Mouse (Mus musculus) retina, embryonic 14.5 days (tissue): Measurements from ENCODE around the gene Pcsk6.
"Not testable (repeated sequence)": the region's sequence is repeated elsewhere in the genome, so short reads cannot be mapped to it uniquely, and the experiment has no call there.

Experiments used
- DNase-seq: peaks from one replicate; pipeline ENCODE4 v3.0.0-alpha.2; 2015; ENCODE audit warnings: low spot score

The Pcsk6 gene

DNA sequence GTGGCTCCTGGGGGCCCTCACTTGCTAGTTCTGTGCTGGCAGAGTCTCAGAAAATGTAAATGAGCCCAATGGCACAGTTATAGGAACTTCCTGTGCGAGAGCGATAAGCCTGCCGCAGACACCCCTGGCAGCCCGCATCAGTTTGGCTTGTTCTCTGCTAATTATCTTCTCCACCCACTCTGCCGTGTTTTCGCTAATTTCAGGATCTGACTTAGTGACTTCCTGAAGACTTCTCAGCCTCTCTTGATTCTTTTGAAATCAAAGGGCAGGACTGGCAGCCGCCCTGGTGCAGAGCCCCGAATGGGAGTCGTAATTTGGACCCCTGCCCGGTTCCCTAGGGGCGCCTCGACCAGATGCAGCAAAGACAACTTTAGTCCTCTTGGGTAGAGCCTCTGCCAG lies 19.8 kb downstream of the Pcsk6 start:
- no peak for DNase-seq

DNA sequence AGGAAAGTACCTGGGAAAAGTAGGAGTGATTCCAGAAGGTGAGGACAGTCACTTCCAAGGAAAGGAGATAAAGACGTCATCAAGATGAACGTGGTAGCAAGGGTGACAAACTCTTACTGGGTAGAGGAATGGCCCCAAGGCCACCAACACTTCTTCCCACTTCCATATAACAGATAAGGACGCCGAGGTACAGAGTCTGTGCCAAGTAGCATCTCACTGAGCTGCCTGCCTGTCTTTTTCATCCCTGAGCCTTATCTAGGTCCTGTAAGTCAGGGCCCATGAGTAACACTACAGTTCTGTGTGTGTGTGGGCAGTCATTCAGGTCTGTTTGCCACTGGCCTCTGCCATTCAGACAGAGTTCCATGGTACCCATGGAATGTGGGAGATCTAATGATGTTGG lies 23.4 kb downstream of the Pcsk6 start:
- no peak for DNase-seq

GRCm38 (mm10) chr7:65885819-65886218 lies 24.3 kb downstream of the Pcsk6 start:
- DNase-seq = no peak

GRCm38 (mm10) chr7:65891831-65892230 lies 30.3 kb downstream of the Pcsk6 start:
- no peak for DNase-seq

DNA sequence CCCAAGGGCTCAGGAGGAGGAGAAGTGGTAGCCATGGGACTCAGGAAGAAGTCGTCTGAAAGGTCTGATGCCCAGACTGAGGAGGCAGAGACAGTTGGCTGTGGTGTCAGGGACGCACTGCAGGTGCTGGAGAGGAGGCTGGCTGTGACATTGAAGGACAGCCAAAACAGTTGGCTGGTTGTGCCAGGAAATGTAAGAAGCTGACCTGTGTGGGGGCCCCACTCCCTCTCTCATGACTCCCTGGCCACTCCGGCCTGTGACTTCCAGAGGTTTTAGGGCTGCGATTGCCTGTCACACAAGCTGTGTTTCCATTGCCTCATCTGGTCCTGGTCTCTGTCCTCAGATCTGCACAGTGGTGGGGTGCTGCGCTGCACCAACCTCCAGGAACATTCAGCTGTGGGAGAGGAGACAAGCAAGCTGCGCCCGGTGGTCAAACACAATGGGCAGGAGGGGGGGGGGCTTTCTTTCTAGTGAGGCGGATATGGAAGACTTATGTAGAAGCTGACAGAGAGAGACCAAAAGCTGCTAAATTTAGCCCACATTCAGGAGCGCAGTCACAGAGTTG lies 30.8 kb downstream of the Pcsk6 start:
- no peak for DNase-seq

DNA sequence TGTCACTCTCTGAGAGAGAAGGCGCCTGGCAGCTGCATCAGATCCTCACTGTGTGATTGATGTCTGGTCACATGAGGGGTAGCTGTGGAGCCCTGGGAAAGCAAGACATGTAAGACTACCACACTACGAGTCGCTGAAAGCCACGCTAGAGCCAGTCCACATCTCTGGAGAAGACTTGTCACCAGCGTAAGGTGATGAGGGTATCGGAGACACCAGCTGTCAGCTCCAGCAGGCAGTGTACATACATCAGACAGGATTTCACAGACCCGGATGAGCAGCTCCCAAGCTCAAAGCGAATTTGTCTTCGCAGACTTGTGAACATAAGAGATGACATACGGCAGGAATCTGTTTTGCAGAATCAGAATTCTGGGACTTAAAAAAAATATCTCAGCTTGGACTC lies 32.0 kb downstream of the Pcsk6 start:
- no peak for DNase-seq

DNA sequence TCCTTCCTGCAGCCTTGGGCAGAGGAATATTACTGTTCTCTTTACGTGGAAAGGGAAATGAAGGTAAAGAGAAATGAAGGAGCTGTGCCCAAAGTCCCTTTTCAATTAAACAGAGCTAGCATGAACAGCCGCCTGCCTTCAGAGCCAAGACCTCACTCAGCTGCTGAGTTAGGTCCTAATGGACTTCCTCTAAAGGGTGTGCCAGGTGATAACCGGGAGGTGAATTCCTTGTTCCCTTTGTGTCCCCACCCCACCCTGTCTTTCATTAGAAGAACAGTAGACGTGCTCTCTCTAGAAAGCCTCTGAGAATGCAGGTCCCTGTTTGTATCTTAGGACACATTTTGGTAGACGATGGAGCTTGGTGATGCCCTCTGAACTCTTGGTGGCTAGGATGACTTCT lies 33.7 kb downstream of the Pcsk6 start:
- DNase-seq = no peak

DNA sequence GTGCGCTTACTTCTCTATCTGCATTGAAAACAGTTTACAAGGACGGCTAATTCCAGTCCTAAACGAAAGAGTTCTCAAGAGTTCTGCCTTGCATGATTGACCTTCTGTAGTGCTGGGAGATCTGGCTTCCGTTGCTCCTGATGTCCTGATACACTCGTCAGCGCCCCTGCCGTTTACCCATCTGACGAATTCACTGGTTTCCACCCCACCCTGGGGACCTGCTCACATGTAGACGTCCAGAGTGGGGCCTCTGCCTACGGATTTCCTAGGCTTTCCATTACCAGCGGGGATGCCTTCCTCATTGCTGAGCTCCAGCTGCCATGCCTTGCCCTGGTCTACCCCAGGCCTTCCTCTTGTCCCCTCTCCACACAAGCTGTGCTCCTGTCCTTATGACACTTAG lies 39.7 kb downstream of the Pcsk6 start:
- DNase-seq = no peak

DNA sequence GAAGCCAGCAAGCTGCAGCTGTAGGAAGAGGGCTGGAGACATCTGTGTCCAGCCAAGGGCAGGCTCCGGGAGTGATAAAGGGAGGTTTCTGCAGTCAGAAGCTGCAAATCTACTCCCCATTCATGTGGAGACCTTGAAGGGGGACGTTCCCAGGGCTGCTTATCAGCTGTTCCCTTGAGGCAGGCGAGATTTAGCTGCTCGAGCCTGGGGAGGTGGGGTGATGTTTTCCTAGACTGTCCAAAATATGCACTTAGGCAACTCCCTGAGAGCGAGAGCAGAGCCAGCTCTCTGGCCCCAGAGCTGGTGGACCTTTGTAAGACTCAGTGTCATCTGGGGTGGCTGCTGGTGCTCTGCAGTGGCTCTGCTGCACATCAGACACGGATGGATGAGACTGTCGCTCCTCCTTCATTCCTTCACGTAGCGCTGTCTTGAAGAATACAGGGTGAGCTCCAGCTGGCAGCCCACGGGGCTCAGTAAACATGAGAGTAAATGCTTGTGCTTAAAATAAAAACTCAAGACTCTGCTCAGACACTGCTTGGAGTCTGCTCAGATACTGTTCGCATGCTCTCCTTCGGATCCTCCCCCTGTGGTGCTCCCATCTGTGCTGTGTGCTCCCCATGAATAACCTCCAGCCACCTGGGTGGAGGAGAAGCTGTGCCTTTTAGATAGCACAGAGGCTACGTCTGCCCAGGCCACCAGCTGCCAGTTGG lies 41.1 kb downstream of the Pcsk6 start:
- peak; percentile 43 for DNase-seq

DNA sequence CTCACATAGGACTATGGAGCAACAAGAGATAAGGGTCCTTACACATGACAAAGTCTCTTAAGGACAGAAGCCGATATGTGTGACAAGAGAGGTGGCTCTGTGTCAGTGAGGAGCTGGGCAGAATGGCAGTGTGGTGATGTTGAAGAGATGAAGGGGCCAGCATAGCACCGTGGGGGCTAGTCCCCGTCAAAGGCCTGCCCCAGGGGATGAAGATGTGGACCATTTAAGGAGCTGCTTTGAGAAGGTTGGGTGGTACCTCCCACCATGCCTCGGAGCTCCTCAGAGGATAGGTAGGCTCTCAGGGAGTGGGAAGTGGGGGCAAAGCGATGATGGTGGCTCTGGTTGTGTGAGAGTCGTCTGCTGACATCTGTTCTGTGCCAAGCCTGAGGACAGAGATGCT lies 41.9 kb downstream of the Pcsk6 start:
- DNase-seq = no peak

DNA sequence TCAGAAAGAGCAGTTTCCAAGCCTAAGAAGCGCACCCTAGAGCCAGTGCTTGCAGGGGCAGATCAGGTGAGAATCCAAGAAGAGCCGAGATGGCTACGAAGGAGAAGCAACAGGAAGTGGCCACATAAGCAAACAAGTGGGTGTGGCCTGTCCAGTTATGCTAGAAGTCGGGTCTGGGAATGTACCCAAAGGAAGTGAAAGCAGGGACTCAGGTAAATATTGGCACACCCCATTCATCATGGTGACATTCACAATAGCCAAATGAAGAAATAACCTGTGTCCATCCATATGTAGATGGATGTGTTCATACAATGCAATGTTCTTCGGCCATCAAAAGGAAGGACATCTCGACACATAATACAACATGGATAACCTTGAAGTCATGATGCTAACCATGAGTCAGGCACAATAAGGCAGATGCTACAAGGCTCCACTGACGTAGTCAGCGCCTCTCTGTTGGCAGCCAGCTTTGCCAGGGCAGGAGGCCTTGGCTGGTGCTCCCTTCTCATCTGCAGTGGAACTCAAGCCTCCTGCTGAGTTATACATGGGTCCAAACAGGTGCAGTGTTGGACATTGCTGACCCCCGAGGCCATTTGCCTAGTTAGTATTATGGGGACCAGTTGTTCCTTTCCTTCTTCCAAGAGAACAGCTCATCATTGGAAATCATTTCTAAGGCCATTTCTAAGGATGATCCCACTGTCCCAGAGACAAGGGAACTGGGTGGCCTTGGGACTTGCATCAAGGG lies 45.2 kb downstream of the Pcsk6 start:
- no peak for DNase-seq

DNA sequence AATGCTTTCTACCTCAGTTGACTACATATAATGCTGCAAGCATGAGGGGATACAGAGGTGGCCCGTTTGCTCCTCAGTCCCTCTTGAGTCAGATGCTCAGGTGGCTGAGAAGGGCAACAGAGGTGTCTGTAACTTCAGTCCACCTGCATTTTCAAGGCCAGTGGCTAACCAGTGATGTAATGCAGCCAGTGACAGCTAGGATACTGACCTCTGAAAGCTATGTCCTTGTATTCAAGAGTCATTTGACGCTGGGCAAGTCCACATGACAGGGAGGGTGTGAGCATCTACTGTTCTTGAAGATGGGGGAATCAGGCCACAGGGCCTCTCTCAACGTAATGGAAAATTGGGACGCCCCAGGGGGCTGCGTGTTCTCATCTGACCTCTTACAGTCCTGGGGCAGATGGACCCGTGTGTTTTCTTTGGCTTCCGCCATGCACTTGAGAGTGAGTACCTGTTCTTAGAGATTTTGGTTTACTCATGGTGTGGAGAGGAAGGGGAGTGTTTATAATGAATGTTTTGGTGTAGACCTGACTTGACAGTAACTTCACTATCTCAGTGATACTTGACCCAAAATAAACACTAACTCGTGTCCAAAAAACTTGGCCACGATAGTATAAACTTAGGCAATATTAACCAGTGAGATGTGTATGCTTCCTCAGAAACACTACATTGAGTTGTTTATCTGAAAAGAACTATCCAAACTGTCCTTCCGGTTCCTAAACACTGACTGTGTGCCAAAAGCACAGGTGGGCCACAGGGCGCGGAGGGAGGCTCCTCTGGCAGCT lies 48.0 kb downstream of the Pcsk6 start:
- no peak for DNase-seq

GRCm38 (mm10) chr7:65913088-65913610 lies 51.6 kb downstream of the Pcsk6 start:
- no peak for DNase-seq

DNA sequence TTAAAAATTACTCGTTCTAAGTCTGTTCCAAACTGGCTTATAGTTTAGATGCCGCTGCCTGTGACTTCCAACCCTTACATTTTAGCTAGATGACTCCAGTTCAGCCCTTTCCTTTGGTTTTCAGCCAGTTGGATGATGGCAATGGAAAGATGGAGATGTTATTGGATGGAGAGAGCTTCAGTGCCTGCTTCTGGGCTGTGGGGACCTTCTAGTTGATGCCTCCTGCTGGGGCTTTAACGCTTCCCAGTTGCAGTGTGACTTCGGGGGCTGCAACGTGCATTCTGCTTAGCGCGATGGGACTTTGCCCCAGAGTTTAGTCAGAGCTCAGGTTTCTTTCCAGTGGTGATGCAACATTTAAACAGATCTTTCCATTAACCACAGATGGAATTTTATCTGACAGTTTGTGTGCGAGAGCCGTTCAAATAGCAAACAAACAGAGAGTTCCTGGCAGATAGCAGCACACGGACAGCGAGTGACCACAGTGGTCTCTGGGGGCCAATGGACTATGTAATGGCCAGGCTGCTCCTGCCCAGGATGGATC lies 53.3 kb downstream of the Pcsk6 start:
- no peak for DNase-seq

DNA sequence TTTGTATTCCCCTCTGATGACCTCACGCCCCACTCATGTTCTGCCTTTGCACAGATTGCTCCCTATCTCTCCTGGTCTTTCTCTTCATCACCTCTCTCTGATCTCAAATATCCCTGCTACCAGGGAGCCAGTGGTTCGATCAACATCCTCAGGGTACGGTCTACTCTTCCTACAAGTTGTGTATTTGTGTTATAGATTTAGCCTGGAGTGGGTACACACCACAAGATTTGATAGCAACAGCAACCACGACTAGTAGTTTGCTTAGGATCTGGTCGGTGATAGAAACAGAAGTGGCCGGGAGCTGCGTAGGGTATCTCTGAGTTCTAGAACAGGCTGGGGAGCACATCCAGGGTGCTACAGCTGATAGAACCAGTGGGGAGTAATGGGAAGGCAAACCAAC lies 54.3 kb downstream of the Pcsk6 start:
- no peak for DNase-seq

DNA sequence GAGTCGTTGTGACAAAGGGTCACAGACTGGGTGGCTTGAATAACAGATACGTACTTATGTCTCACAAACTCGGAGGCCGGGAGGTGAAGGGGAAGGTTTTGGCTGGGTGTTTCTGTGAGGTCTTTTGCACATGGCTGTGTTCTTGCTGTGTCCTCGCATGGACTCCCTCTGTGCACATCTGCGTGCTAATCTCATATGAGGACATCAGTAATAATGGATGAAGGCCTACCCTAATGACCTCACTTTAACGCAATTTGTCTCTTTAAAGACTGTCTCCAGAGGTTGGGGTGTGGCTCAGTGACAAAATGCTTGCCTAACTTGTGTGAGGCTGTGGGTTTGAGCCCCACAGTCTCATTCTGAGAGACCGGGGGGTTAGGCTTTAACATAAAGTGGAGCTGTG lies 55.0 kb downstream of the Pcsk6 start:
- DNase-seq = no peak

GRCm38 (mm10) chr7:65918431-65918830 lies 56.9 kb downstream of the Pcsk6 start:
- DNase-seq = no peak

DNA sequence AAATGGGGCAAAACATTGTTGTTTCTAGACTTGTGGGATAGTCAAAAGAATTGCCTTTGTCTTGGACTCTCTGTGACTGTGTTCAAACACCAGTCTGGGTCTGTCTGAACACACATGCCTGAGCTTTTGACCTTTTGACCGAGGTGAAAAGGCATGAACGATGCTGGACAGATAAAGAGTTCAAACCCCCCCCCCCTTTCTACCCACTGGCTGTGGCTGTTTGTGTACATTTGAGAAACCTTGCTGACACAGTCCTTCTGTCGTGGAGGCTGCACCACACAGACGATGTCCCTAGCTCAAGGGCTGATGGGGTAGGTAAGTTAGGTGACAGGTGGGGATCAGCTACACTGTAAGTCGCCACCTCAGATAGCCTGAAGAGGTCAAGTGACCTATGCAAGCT lies 67.9 kb downstream of the Pcsk6 start:
- DNase-seq = no peak

GRCm38 (mm10) chr7:65930478-65930877 lies 68.9 kb downstream of the Pcsk6 start:
- peak; percentile 24 for DNase-seq

DNA sequence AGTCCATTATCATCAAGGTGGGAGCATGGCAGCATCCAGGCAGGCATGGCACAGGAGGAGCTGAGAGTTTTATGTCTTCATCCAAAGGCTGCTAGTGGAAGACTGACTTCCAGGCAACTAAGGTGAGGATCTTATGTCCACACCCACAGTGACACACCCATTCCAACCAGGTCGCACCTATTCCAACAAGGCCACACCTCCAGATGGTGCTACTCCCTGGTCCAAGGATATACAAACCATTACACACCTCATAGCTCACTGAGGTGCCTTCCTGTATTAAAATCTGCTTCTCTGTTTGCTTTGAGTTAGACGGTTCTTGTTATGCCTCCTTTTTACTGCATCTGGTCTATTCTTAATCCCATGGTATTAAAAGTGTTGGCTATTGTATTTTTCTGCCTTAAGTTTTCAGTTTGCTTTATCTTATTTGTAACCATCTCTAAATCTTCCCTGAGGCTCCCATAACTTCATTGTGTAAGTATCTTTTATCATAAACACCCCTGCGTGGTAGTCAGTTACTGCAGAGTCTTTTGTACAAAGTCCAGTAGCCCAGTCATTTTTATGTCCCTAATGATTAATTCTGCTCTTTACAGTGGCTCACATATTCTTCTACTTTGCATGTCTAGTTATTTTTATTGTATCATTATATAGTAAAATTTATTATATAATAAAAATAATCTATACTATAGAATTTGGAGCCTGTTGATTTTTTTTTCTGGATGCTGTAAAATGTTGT lies 72.9 kb downstream of the Pcsk6 start:
- not testable (repeated sequence) for DNase-seq

GRCm38 (mm10) chr7:65935211-65935610 lies 73.7 kb downstream of the Pcsk6 start:
- DNase-seq = no peak
